Mouse (Mus musculus): Measurements from ENCODE around the gene Rbm14.

The Rbm14 gene

GRCm38 (mm10) chr19:4755565-4756192 is 55.8 kb downstream of the Rbm14 start:
- peak; percentile 76 for DNase-seq (ENCODE audit: extremely low spot score, low read depth, low spot score)
